In the genomic region with DNA sequence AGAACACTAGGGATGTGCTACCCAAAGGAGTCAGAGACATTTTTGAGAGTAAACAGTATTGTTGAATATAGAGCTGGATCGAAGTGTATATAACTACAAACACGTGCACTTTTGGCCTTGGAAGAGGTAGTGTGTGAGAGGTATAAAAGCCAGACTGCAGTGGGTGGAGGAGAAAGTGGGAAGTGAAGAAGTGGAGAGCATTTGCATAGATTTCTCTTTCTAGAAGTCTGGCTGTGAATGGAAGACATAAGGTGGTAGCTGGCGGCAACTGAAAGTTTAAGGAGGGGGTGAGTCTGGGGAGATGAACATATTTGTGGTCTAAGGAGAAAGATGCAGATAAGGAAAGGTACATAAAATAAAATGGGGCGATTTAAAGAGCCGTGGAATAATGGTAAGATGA, we compare ENCODE assay signal across 18 mouse cellular contexts.
DNase-seq lines count a peak whose midpoint lies in the region.
"Had no signal": no experiment of that assay in that cellular context is flagged by ENCODE, and none has a peak within 500 bp of the region (broad histone marks: within the 10 kb centered on the region; RNA-seq: fewer than 3 reads in every experiment).

No protein-coding gene starts in this region.

- peak; percentile 40 for DNase-seq in left cerebral cortex, adult 11 months (ENCODE audit: low spot score)
- no peak for DNase-seq in left cerebral cortex, postnatal 4 days
- peak; percentile 45 to 77 for DNase-seq in frontal cortex, postnatal 36 days (ENCODE audit: low spot score in 2 of 2)
- peak; percentile 37 to 63 for DNase-seq in left cerebral cortex, adult 9 months (ENCODE audit: low spot score in 2 of 2)
- peak; percentile 5 to 58 for DNase-seq in right cerebral cortex, postnatal 36 days (ENCODE audit: low spot score in 2 of 2)
- no peak for DNase-seq in urinary bladder, postnatal 4 days (ENCODE audit: low spot score in 2 of 2)
- DNase-seq in gastrocnemius, postnatal 25 days = no peak
- DNase-seq: adrenal gland, postnatal 25 days; B cell, adult 2 months; cerebellum, adult 18-20 months; cerebellum, postnatal 10 days; gastrocnemius, adult 2 months; heart, postnatal 36 days; kidney, adult 2 months; kidney, postnatal 4 days; liver, postnatal 0 days; lung, postnatal 4 days; thymus, postnatal 14 days had no signal

- intact Hi-C loops in left cerebral cortex, postnatal 4 days (cut with DNase I) = no loop called here

Comparison
In these comparisons a context has a peak if more than half of its experiments do, and no peak if none do; other contexts are left out.
1. DNase-seq: peak in left cerebral cortex, adult 11 months (single experiment), frontal cortex, postnatal 36 days (2 of 2), left cerebral cortex, adult 9 months (2 of 2) and right cerebral cortex, postnatal 36 days (2 of 2); none in left cerebral cortex, postnatal 4 days (single experiment), urinary bladder, postnatal 4 days (0 of 2) and gastrocnemius, postnatal 25 days (single experiment).